Mouse (Mus musculus): ENCODE measurements at regions not wholly inside any gene's neighbourhood (a gene's known extent, or its start where the extent isn't known, plus 50 kb on each side); places are given as distances from the start of the nearest gene placed in this dataset.

DNA sequence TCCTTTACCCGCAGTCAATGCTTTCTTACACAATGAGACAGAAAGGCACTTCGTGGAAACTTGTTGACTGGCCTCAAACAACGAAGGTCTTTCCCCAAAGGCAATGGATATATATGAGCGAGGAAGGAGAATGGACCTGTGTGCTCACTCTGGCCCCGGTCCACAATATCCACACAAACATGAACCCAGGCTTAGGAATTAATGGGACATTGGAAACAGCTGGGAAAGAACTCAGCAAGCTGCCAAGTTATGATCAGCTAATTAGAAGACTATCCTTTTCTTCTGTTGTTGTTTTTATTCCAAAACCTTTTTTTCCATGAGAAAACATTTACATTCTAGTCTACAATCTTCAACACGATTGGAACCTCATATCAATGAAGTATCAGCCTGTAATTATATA is 129.8 kb upstream of the Akirin2 start:
- WGBS = 55% methylated on average over 6 of the region's 6 CpGs
- no peak for ATAC-seq
- H3K9ac ChIP-seq (replicated peaks; ENCODE audit: low read depth) = no peak overlapping the region
- no peaks in the 10 kb centered on the region for H3K36me3 ChIP-seq (ENCODE audit: insufficient read depth, low read length)
- H3K27ac ChIP-seq (ENCODE audit: low read length) = no peak overlapping the region
- no peaks in the 10 kb centered on the region for H3K27me3 ChIP-seq (replicated peaks; ENCODE audit: insufficient read depth, low read length)
- no peaks in the 10 kb centered on the region for H3K4me1 ChIP-seq (ENCODE audit: insufficient read depth, low read depth, low read length)
- no peak overlapping the region for H3K4me2 ChIP-seq (replicated peaks; ENCODE audit: low read depth, low read length)
- TF ChIP-seq CTCF (IDR thresholded peaks at IDR 0.05) = no peak
- TF ChIP-seq EP300 (IDR thresholded peaks at IDR 0.05) = no peak
- no peak for DNase-seq (ENCODE audit: low spot score)
- no peak overlapping the region for H3K4me3 ChIP-seq (ENCODE audit: low read depth, low read length)
- no peaks in the 10 kb centered on the region for H3K9me3 ChIP-seq (ENCODE audit: low read length)

DNA sequence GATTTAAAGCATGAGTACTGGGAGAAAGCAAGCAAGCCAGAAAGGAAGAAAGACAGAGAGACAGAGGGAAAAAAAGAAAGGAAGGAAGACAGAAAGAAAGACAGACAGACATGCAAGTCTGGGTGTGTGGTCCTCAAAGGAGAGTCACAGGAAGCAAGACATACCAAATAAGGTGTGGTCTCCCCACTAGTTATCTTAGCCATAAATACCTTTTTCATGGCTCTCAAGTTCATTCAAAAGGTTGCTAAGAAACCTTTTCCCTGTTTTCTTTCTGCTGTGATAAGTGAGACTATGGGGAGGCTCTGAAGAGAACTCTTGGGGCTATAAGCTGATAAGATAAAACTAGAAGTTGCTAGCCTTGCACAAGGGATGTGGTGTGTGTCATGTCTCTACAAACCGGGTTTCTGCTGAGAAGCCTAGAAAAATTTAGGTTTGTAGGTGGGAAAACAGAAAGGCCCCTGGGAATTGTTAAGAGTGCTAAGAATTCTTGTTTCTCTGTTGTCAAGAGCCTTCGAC is 126.5 kb upstream of the Akirin2 start:
- H3K27ac ChIP-seq (ENCODE audit: low read length) = no peak overlapping the region
- no peaks in the 10 kb centered on the region for H3K9me3 ChIP-seq (ENCODE audit: low read length)
- ATAC-seq (no peak), DNase-seq (ENCODE audit: low spot score) (no peak)
- 40% methylated on average over 2 of the region's 2 CpGs for WGBS
- no peak for TF ChIP-seq CTCF (IDR thresholded peaks at IDR 0.05)
- no peak for TF ChIP-seq EP300 (IDR thresholded peaks at IDR 0.05)
- no peak overlapping the region for H3K9ac ChIP-seq (replicated peaks; ENCODE audit: low read depth)
- no peak overlapping the region for H3K4me2 ChIP-seq (replicated peaks; ENCODE audit: low read depth, low read length)
- H3K4me1 ChIP-seq (ENCODE audit: insufficient read depth, low read depth, low read length) = no peaks in the 10 kb centered on the region
- H3K27me3 ChIP-seq (replicated peaks; ENCODE audit: insufficient read depth, low read length) = no peaks in the 10 kb centered on the region
- no peak overlapping the region for H3K4me3 ChIP-seq (ENCODE audit: low read depth, low read length)
- no peaks in the 10 kb centered on the region for H3K36me3 ChIP-seq (ENCODE audit: insufficient read depth, low read length)

DNA sequence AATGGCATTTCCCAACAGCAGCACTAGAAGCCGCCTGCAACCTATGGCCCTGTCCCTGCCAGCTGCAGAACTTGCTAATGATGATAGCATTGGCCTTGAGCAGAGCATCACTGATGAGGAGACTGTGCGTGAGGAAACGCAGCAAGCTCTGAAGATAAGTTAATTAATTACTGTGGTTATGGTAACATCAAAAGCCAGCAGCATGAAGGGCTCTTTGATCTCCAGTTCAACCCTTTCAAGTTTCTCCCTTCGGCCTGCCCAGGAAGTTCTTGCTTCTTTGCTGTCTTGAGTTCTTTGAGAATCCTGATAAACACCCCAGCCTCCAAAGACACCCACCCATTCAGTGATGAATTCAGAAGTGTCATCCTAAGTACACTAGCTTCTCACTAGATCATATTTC is 121.7 kb upstream of the Akirin2 start:
- Histone ChIP-seq H3K4me2 (replicated peaks; ENCODE audit: low read depth, low read length) (no peak overlapping the region), H3K27me3 (replicated peaks; ENCODE audit: insufficient read depth, low read length) (no peaks in the 10 kb centered on the region)
- 25% methylated on average over 4 of the region's 4 CpGs for whole genome bisulfite sequencing

DNA sequence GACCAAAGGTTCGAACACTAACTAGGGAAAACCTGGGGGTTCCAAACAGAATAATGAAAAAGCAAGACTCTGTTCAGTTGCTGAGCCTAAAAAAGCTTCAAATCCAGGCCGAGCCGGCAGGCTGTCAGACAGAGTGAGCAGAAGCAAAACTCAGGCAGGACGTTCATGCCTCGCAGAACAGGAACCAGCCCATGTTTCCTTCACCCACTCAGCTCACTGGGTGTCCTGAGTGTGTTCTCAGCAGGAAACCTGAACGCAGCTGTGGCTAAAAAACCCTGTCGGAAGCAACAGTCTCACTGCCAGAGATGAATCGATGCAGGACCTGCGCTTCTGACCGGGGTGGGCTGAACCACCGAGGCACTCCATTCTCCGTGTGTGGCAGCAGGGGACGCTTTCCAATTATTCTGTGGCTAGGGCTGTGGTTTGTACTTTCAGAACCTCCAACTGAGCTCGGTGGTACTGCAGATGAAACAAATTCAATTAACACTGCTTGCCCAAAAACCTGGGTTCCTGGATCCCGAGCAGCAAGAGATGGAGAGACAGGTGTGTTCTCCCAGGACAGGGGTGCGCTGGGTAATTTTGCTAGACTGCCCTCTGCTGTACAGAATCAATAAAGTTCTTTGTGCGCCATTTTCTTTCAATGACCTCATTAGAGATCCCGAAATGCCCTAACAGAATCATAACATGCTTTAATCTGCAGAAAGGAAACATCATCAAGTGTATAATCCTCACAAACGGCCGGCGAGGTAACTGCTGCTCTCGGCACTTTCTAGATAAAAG is 121.1 kb upstream of the Akirin2 start:
- Histone ChIP-seq H3K27ac (ENCODE audit: low read length) (no peak overlapping the region), H3K36me3 (ENCODE audit: insufficient read depth, low read length) (no peaks in the 10 kb centered on the region), H3K9me3 (ENCODE audit: low read length) (no peaks in the 10 kb centered on the region), H3K4me1 (ENCODE audit: insufficient read depth, low read depth, low read length) (no peaks in the 10 kb centered on the region), H3K9ac (replicated peaks; ENCODE audit: low read depth) (no peak overlapping the region), H3K27me3 (replicated peaks; ENCODE audit: insufficient read depth, low read length) (no peaks in the 10 kb centered on the region), H3K4me3 (ENCODE audit: low read depth, low read length) (no peak overlapping the region), H3K4me2 (replicated peaks; ENCODE audit: low read depth, low read length) (no peak overlapping the region)
- WGBS = 70% methylated on average over 22 of the region's 22 CpGs
- DNase-seq (ENCODE audit: low spot score) (no peak), ATAC-seq (no peak)
- TF ChIP-seq EP300 (IDR thresholded peaks at IDR 0.05) = no peak
- TF ChIP-seq CTCF (IDR thresholded peaks at IDR 0.05) = no peak

More for the DNA sequence above, 121.7 kb upstream of the Akirin2 start:
- H3K4me1 ChIP-seq (ENCODE audit: insufficient read depth, low read depth, low read length) = no peaks in the 10 kb centered on the region
- DNase-seq (ENCODE audit: low spot score) (no peak), ATAC-seq (no peak)
- no peaks in the 10 kb centered on the region for H3K36me3 ChIP-seq (ENCODE audit: insufficient read depth, low read length)
- no peak overlapping the region for H3K4me3 ChIP-seq (ENCODE audit: low read depth, low read length)
- no peaks in the 10 kb centered on the region for H3K9me3 ChIP-seq (ENCODE audit: low read length)
- no peak for TF ChIP-seq CTCF (IDR thresholded peaks at IDR 0.05)
- no peak overlapping the region for H3K27ac ChIP-seq (ENCODE audit: low read length)
- no peak overlapping the region for H3K9ac ChIP-seq (replicated peaks; ENCODE audit: low read depth)

DNA sequence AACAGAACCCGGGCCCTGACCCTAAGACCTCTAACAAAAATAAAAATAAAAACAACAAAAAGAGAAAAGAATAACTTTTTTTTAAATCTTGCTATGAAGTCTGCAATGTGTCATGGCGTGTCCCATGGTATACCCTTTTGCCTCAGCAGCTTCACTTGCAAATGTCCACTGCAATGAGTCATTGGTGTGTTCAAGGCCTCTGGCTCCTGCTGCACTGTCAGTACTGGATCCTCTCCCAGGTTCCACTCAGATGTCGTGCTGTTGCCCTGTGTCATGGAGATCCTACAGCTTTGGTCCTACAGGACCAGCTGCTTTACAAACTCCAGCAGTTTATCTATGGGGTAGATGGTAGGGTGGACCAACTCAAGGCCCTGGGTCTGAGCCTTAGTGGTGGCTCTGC is 113.4 kb upstream of the Akirin2 start:
- H3K4me2 ChIP-seq (replicated peaks; ENCODE audit: low read depth, low read length) = no peak overlapping the region
- H3K4me1 ChIP-seq (ENCODE audit: insufficient read depth, low read depth, low read length) = no peaks in the 10 kb centered on the region
- WGBS = 80% methylated on average over 3 of the region's 3 CpGs
- no peaks in the 10 kb centered on the region for H3K36me3 ChIP-seq (ENCODE audit: insufficient read depth, low read length)
- no peak for TF ChIP-seq EP300 (IDR thresholded peaks at IDR 0.05)
- TF ChIP-seq CTCF (IDR thresholded peaks at IDR 0.05) = no peak
- no peak overlapping the region for H3K4me3 ChIP-seq (ENCODE audit: low read depth, low read length)
- DNase-seq (ENCODE audit: low spot score) = no peak
- H3K9ac ChIP-seq (replicated peaks; ENCODE audit: low read depth) = no peak overlapping the region
- ATAC-seq = no peak
- H3K9me3 ChIP-seq (ENCODE audit: low read length) = no peaks in the 10 kb centered on the region
- no peak overlapping the region for H3K27ac ChIP-seq (ENCODE audit: low read length)
- H3K27me3 ChIP-seq (replicated peaks; ENCODE audit: insufficient read depth, low read length) = no peaks in the 10 kb centered on the region

- WGBS = 70% methylated on average over 7 of the region's 7 CpGs
- no peaks in the 10 kb centered on the region for H3K4me1 ChIP-seq (ENCODE audit: insufficient read depth, low read depth, low read length)
- no peak overlapping the region for H3K9ac ChIP-seq (replicated peaks; ENCODE audit: low read depth)
- no peak overlapping the region for H3K4me2 ChIP-seq (replicated peaks; ENCODE audit: low read depth, low read length)
- TF ChIP-seq EP300 (IDR thresholded peaks at IDR 0.05) = no peak
- no peak for TF ChIP-seq CTCF (IDR thresholded peaks at IDR 0.05)
- no peaks in the 10 kb centered on the region for H3K9me3 ChIP-seq (ENCODE audit: low read length)
- H3K27ac ChIP-seq (ENCODE audit: low read length) = no peak overlapping the region
- ATAC-seq = no peak
- no peaks in the 10 kb centered on the region for H3K27me3 ChIP-seq (replicated peaks; ENCODE audit: insufficient read depth, low read length)
- H3K4me3 ChIP-seq (ENCODE audit: low read depth, low read length) = no peak overlapping the region
- no peak for DNase-seq (ENCODE audit: low spot score)
- no peaks in the 10 kb centered on the region for H3K36me3 ChIP-seq (ENCODE audit: insufficient read depth, low read length)
These were observed 101.2 kb upstream of the Akirin2 start for GRCm38 (mm10) chr4:34449582-34449981.
